Comparison of ENCODE assay signal across 1 mouse cellular context in the genomic region with DNA sequence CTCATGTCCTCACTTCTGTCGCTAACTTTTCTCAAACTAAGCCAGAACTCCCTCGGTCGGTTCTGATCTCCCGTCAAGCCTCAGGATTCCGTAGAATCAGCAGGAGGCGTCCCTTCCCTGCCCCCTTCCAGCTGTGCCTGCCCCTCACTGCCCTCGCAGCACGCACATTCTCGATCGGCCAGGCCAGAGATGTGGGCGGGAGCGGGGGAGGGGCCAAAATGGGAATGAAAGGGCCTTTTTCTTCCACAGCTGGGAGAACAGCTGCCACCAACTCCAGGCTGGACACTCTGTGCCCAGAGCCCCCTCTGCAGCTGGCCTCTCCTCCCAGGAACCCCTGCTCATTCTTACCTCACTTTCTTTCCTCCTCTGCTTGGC.
TF ChIP-seq lines count a peak whose summit lies in the region.

No protein-coding gene starts in this region.

TF ChIP-seq in C2C12, 6 proteins besides CTCF, POLR2A, EP300 and RAD21:
- no peak for TF ChIP-seq CEBPB (IDR thresholded peaks at IDR 0.05; ENCODE audit: low read depth)
- TF ChIP-seq MYOG (IDR thresholded peaks at IDR 0.05; ENCODE audit: control insufficient read depth, extremely low read depth, insufficient read length), result no peak
- peak; percentile 55 for TF ChIP-seq MAX (IDR thresholded peaks at IDR 0.05)
- TF ChIP-seq MYOD1 (IDR thresholded peaks at IDR 0.05; ENCODE audit: control insufficient read depth, insufficient read length, low read depth), result peak; percentile 99
- TF ChIP-seq USF1 (IDR thresholded peaks at IDR 0.05; ENCODE audit: low read depth), result no peak
- no peak for TF ChIP-seq FOSL1 (IDR thresholded peaks at IDR 0.05; ENCODE audit: insufficient read depth, low read length, poor library complexity, severe bottlenecking)
TF ChIP-seq in C2C12: peak in this region for 2.
